Mouse (Mus musculus) liver, postnatal 0 days (tissue): Measurements from ENCODE around the gene Mbl2. TPM values are rescaled to one million over a fixed set of nuclear protein-coding genes. Genes with fewer than 3 reads are reported as not detected.

Source experiments
- ATAC-seq: fragments of 200-750 bp; cut with Nextera tagmentation; 2 replicates; pipeline ENCODE4 v1.8.0; 2017; ENCODE audit warnings: mild to moderate bottlenecking, moderate library complexity
- DNase-seq: peaks from one replicate; pipeline ENCODE4 v3.0.0-alpha.2; 2016
- H3K27ac ChIP-seq: fragments of 300-500 bp; sonication (generic); 2 replicates; pipeline ENCODE4 v1.5.1; 2014; ENCODE audit warnings: antibody characterized with exemption, moderate library complexity, mild to moderate bottlenecking, low read depth
- H3K27me3 ChIP-seq: fragments of 300-500 bp; sonication (generic); 2 replicates; pipeline ENCODE4 v1.6.1; 2014; ENCODE audit warnings: low read length, control low read depth, mixed read lengths; ENCODE audit not compliant: insufficient read depth
- H3K36me3 ChIP-seq: fragments of 300-500 bp; sonication (generic); replicated peaks from 2 replicates; pipeline ENCODE4 v1.6.1; 2014; ENCODE audit warnings: mild to moderate bottlenecking, control low read depth, low read length, moderate library complexity, mixed read lengths; ENCODE audit not compliant: insufficient read depth
- H3K4me1 ChIP-seq: fragments of 300-500 bp; sonication (generic); 2 replicates; pipeline ENCODE4 v1.6.1; 2014; ENCODE audit warnings: antibody characterized with exemption, mild to moderate bottlenecking, control low read depth; ENCODE audit not compliant: insufficient read depth
- H3K4me2 ChIP-seq: fragments of 300-500 bp; sonication (generic); 2 replicates; pipeline ENCODE4 v1.6.1; 2014; ENCODE audit warnings: low read depth, mild to moderate bottlenecking, low read length, moderate library complexity, mixed read lengths
- H3K4me3 ChIP-seq: fragments of 300-500 bp; sonication (generic); 2 replicates; pipeline ENCODE4 v1.5.1; 2014; ENCODE audit warnings: low read depth, low read length
- H3K9ac ChIP-seq: fragments of 300-500 bp; sonication (generic); replicated peaks from 2 replicates; pipeline ENCODE4 v1.6.1; 2014; ENCODE audit warnings: mild to moderate bottlenecking, moderate library complexity
- H3K9me3 ChIP-seq: fragments of 300-500 bp; sonication (generic); 2 replicates; pipeline ENCODE4 v1.6.1; 2016; ENCODE audit warnings: mild to moderate bottlenecking, control low read depth, low read length, mixed read lengths
- CTCF ChIP-seq: sonication (generic); IDR thresholded peaks from 2 replicates; pipeline ENCODE4 v1.5.1; 2016; ENCODE audit warnings: antibody characterized with exemption, low read depth
- EP300 ChIP-seq: IDR thresholded peaks from 2 replicates; pipeline ENCODE4 v1.6.1; 2016; ENCODE audit warnings: antibody characterized with exemption, low read depth, mild to moderate bottlenecking
- WGBS: fragments of 180-500 bp; shearing (Covaris S2); extraction: QIAGEN DNeasy Blood & Tissue Kit; methylation state at CpG from one replicate; pipeline ENCODE4 v1.1.7; 2014; ENCODE audit not compliant: insufficient replicate concordance; 5-methylcytosine and 5-hydroxymethylcytosine counted together
- microRNA-seq: library from miRNA; unstranded; fragments of <30 nt; microRNA quantifications from one replicate; pipeline ENCODE4, GENCODE M21; 2016
- polyA plus RNA-seq: library from polyadenylated mRNA; unstranded; fragments of >200 nt; fragmentation: Nextera tagmentation; extraction: Ambion mirVana; gene quantifications from 2 replicates; pipeline ENCODE4 v1.2.1, GENCODE M21; 2015

Gene Mbl2
- polyA plus RNA-seq, 1 experiment from 2014 or later = 212 TPM

DNA sequence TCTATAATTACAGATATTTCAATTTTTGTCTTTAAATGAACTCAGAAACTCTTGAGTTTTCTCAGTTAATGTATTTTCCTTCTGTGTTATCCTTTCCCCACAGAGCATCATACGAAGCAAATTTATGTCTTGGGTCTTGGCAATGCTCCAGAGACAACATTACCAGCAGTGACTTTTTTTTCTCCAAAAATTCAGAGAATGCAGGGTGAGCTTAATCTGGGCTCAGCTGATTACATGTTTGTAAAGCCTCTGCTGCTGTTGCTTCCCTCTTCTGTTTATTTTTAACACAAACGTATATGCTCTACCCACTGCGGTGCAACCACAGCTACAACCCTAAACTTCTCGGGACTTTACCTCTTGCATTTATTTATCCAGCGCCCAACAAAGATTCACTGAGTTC lies 48.4 kb downstream of the Mbl2 start:
- no peaks in the 10 kb centered on the region for H3K4me1 ChIP-seq
- no peak for ATAC-seq
- H3K4me2 ChIP-seq = no peak overlapping the region
- H3K9ac ChIP-seq = no peak overlapping the region
- H3K27ac ChIP-seq = no peak overlapping the region
- no peaks in the 10 kb centered on the region for H3K9me3 ChIP-seq
- no peaks in the 10 kb centered on the region for H3K36me3 ChIP-seq
- no peak overlapping the region for H3K4me3 ChIP-seq
- H3K27me3 ChIP-seq = no peaks in the 10 kb centered on the region
- no peak for DNase-seq
- TF ChIP-seq EP300 = no peak
- TF ChIP-seq CTCF = no peak
- WGBS = 34% methylated on average over 5 of the region's 5 CpGs

DNA sequence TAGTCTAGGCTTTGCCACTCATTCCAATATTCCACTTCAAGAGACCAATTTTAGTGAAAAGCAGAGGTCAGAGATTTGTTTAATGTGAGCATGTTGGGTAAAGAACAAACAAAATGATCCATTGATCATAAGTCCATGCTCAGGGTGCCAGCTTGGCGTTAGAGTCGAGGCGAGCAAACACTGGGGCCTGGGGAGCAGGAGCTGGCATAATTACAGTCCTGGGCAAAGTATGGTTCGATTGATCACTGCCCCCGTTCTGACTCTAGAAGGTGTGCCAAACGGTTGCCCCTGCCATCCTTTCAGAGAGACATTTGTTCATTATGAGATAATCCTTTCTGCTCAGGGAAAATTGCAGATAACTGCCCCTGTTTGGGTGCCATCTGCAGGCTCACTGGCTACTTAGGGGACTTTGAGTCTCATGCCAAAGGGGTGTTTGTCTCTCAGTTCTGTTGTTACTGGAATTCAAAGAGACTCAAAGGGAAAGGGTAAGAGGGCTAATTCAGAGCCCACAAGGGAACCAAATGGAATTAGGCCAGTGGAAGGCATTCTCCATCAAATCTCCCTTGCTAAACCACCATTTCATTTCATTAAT lies 55.3 kb downstream of the Mbl2 start:
- WGBS = 66% methylated on average over 6 of the region's 6 CpGs
- no peak for DNase-seq

More for the DNA sequence above, 55.3 kb downstream of the Mbl2 start:
- Histone ChIP-seq H3K27ac (no peak overlapping the region), H3K4me1 (no peaks in the 10 kb centered on the region), H3K4me3 (no peak overlapping the region), H3K9me3 (no peaks in the 10 kb centered on the region), H3K4me2 (no peak overlapping the region), H3K9ac (no peak overlapping the region), H3K36me3 (no peaks in the 10 kb centered on the region), H3K27me3 (no peaks in the 10 kb centered on the region)
- TF ChIP-seq CTCF (no peak), EP300 (no peak)
- ATAC-seq = no peak

Small RNA genes within 50 kb of the gene (microRNA-seq; reads per million reads assigned to microRNA genes)
- not detected for gene Gm24108

Other genes starting within 250 kb of the Mbl2 start
- not detected in 2 replicates for gene Trpd52l3, start 229.2 kb upstream of the Mbl2 start, polyA plus RNA-seq
- gene Uhrf2, start 202.4 kb upstream of the Mbl2 start, polyA plus RNA-seq = 18.4 and 19.8 TPM in 2 replicates
- 33.2 and 34.6 TPM in 2 replicates for gene Gldc, start 57.5 kb upstream of the Mbl2 start, polyA plus RNA-seq